Mouse (Mus musculus) heart, embryonic 16.5 days (tissue): ENCODE data around the gene Mpz. TPM values are rescaled to one million over a fixed set of nuclear protein-coding genes. Genes with fewer than 3 reads are reported as not detected.
A peak's percentile ranks its signal among the peaks of the same experiment; 100 is the strongest.
"Not testable (repeated sequence)": the region's sequence is repeated elsewhere in the genome, so short reads cannot be mapped to it uniquely, and the experiment has no call there.

Experiments used
- ATAC-seq: fragments of 200-750 bp; cut with Nextera tagmentation; replicated peaks from 2 replicates; pipeline ENCODE4 v1.8.0; 2017; ENCODE audit warnings: moderate number of reproducible peaks; ENCODE audit not compliant: insufficient read depth, low FRiP score; ENCODE audit errors: extremely low read depth
- H3K27ac ChIP-seq: fragments of 300-500 bp; sonication (generic); 2 replicates; pipeline ENCODE4 v1.5.1; 2014; ENCODE audit warnings: mild to moderate bottlenecking, low read length, control low read depth, moderate library complexity
- H3K27me3 ChIP-seq: fragments of 300-500 bp; sonication (generic); 2 replicates; pipeline ENCODE4 v1.6.1; 2014; ENCODE audit warnings: low read length, mixed read lengths; ENCODE audit not compliant: control insufficient read depth, insufficient read depth
- H3K36me3 ChIP-seq: fragments of 300-500 bp; sonication (generic); 2 replicates; pipeline ENCODE4 v1.6.1; 2014; ENCODE audit not compliant: control insufficient read depth, insufficient read depth
- H3K4me1 ChIP-seq: fragments of 300-500 bp; sonication (generic); 2 replicates; pipeline ENCODE4 v1.6.1; 2014; ENCODE audit warnings: low read length, mixed read lengths; ENCODE audit not compliant: control insufficient read depth, insufficient read depth
- H3K4me2 ChIP-seq: fragments of 300-500 bp; sonication (generic); 2 replicates; pipeline ENCODE4 v1.6.1; 2014; ENCODE audit warnings: low read depth, mild to moderate bottlenecking, control low read depth, low read length
- H3K4me3 ChIP-seq: fragments of 300-500 bp; sonication (generic); 2 replicates; pipeline ENCODE4 v1.5.1; 2014; ENCODE audit warnings: mild to moderate bottlenecking, control low read depth, low read length
- H3K9ac ChIP-seq: fragments of 300-500 bp; sonication (generic); 2 replicates; pipeline ENCODE4 v1.6.1; 2014; ENCODE audit warnings: low read length, control low read depth
- H3K9me3 ChIP-seq: fragments of 300-500 bp; sonication (generic); replicated peaks from 2 replicates; pipeline ENCODE4 v1.6.1; 2016; ENCODE audit warnings: low read length; ENCODE audit not compliant: control insufficient read depth
- WGBS: fragments of 180-500 bp; shearing (Covaris S2); extraction: QIAGEN DNeasy Blood & Tissue Kit; methylation state at CpG from one replicate; pipeline ENCODE4 v1.1.7; 2014; 5-methylcytosine and 5-hydroxymethylcytosine counted together
- polyA plus RNA-seq: library from polyadenylated mRNA; unstranded; fragments of >200 nt; fragmentation: Nextera tagmentation; extraction: Ambion mirVana; gene quantifications from 2 replicates; pipeline ENCODE4 v1.2.1, GENCODE M21; 2015

The Mpz gene
- polyA plus RNA-seq, 1 experiment from 2014 or later = 1.1 TPM

DNA sequence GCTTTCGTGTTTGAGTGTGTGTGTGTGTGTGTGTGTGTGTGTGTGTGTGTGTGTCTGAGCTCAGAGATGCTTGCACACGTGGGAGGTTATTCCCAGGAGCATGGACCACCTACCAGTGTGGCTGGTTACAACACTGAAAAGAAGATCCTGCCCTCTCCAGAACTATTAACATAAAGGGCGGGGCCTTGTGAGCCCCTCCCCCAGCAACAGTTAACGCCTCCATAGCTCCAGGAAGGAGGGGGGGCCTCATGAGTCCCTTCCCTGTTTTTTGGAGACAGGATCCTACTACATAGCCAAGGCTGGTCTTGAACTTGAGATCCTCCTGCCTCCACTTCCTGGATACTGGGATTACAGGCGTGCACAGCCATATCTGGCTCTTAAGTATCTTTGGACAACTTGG lies 28.7 kb upstream of the Mpz start:
- ATAC-seq = no peak
- Histone ChIP-seq H3K4me2 (no peak overlapping the region), H3K9me3 (no peaks in the 10 kb centered on the region), H3K4me3 (no peak overlapping the region), H3K27ac (no peak overlapping the region), H3K27me3 (no peaks in the 10 kb centered on the region), H3K4me1 (peaks cover 7% of the 10 kb centered on the region), H3K36me3 (peaks cover 3% of the 10 kb centered on the region), H3K9ac (no peak overlapping the region)
- 55% methylated on average over 5 of the region's 5 CpGs for WGBS

GRCm38 (mm10) chr1:171122932-171123331 lies 27.6 kb upstream of the Mpz start:
- H3K4me3 ChIP-seq = no peak overlapping the region
- 0 out of 2 replicates have a peak, but pooled peaks have one; percentile 51 for ATAC-seq
- peaks cover 7% of the 10 kb centered on the region for H3K4me1 ChIP-seq
- H3K9me3 ChIP-seq = no peaks in the 10 kb centered on the region
- 31% methylated on average over 7 of the region's 7 CpGs for WGBS
- H3K36me3 ChIP-seq = peaks cover 9% of the 10 kb centered on the region
- H3K9ac ChIP-seq = no peak overlapping the region
- no peak overlapping the region for H3K27ac ChIP-seq
- no peak overlapping the region for H3K4me2 ChIP-seq
- H3K27me3 ChIP-seq = no peaks in the 10 kb centered on the region

GRCm38 (mm10) chr1:171124398-171124797 lies 26.1 kb upstream of the Mpz start:
- peaks cover 23% of the 10 kb centered on the region for H3K36me3 ChIP-seq
- no peaks in the 10 kb centered on the region for H3K27me3 ChIP-seq
- WGBS = 83% methylated on average over 5 of the region's 5 CpGs
- H3K9ac ChIP-seq = no peak overlapping the region
- H3K27ac ChIP-seq = no peak overlapping the region
- H3K4me2 ChIP-seq = no peak overlapping the region
- H3K9me3 ChIP-seq = no peaks in the 10 kb centered on the region
- peaks cover 7% of the 10 kb centered on the region; the same call in 1 of the 2 replicates for H3K4me1 ChIP-seq
- no peak for ATAC-seq
- H3K4me3 ChIP-seq = no peak overlapping the region

DNA sequence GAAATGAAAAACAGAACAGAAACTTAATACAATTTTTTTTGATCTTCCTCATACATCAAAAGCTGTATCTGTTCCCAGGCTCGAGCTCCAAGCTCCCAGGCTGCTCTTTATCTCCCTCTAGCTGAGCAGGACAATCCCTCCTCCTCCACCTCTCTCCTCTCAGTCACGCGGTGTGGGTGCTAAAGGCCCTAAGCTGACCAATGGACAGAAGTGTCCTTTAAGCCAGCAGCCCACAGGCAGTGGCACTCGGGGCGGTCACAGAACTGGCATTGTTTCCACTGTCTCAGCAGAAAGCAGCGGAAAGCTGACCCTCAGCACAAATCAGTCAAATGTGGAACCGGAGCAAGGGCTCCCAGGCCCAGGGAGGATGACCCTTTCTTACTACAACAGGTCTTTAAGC lies 21.3 kb upstream of the Mpz start:
- no peak overlapping the region for H3K27ac ChIP-seq
- H3K9ac ChIP-seq = no peak overlapping the region
- peaks cover 52% of the 10 kb centered on the region for H3K36me3 ChIP-seq
- WGBS = 64% methylated on average over 7 of the region's 7 CpGs
- no peaks in the 10 kb centered on the region for H3K9me3 ChIP-seq
- peaks cover 4% of the 10 kb centered on the region; the same call in 1 of the 2 replicates for H3K4me1 ChIP-seq
- no peak for ATAC-seq
- H3K4me3 ChIP-seq = no peak overlapping the region
- H3K4me2 ChIP-seq = no peak overlapping the region
- H3K27me3 ChIP-seq = no peaks in the 10 kb centered on the region

DNA sequence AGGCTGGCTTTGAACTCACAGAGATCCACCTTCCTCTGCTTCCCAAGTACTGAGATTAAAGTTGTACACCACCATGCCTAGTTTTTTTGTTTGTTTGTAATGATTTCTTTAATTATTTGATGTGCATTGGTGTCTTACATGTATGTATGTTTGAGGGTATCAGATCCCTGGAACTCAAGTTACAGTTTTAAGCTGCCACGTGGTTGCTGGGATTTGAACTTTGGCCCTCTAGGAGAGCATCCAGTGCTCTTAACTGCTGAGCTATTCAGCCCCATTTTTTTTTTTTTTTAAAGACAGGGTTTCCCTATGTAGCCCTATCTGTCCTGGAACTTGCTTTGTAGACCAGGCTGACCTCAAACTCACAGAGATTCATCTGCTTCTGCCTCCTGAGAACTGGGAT lies 19.5 kb upstream of the Mpz start:
- WGBS = 83% methylated on average over 1 of the region's 1 CpGs
- Histone ChIP-seq H3K9me3 (no peaks in the 10 kb centered on the region), H3K4me1 (peaks cover 4% of the 10 kb centered on the region; the same call in 1 of the 2 replicates), H3K36me3 (peaks cover 68% of the 10 kb centered on the region), H3K27ac (no peak overlapping the region), H3K9ac (no peak overlapping the region), H3K4me2 (no peak overlapping the region), H3K4me3 (no peak overlapping the region), H3K27me3 (no peaks in the 10 kb centered on the region)
- no peak for ATAC-seq

GRCm38 (mm10) chr1:171135600-171135999 lies 14.9 kb upstream of the Mpz start:
- no peak overlapping the region for H3K27ac ChIP-seq
- peaks cover 4% of the 10 kb centered on the region; the same call in 1 of the 2 replicates for H3K4me1 ChIP-seq
- H3K4me3 ChIP-seq = no peak overlapping the region
- WGBS = 97% methylated on average over 2 of the region's 2 CpGs
- H3K4me2 ChIP-seq = no peak overlapping the region
- no peak for ATAC-seq
- H3K9ac ChIP-seq = no peak overlapping the region
- H3K36me3 ChIP-seq = peaks cover 59% of the 10 kb centered on the region
- no peaks in the 10 kb centered on the region for H3K27me3 ChIP-seq
- H3K9me3 ChIP-seq = no peaks in the 10 kb centered on the region

GRCm38 (mm10) chr1:171137486-171138155 lies 12.9 kb upstream of the Mpz start:
- H3K36me3 ChIP-seq = peaks cover 68% of the 10 kb centered on the region
- not testable (repeated sequence) for H3K4me2 ChIP-seq, H3K27ac ChIP-seq, H3K4me3 ChIP-seq, ATAC-seq, H3K9me3 ChIP-seq, H3K9ac ChIP-seq, H3K27me3 ChIP-seq, H3K4me1 ChIP-seq
- WGBS = 91% methylated on average over 8 of the region's 8 CpGs

DNA sequence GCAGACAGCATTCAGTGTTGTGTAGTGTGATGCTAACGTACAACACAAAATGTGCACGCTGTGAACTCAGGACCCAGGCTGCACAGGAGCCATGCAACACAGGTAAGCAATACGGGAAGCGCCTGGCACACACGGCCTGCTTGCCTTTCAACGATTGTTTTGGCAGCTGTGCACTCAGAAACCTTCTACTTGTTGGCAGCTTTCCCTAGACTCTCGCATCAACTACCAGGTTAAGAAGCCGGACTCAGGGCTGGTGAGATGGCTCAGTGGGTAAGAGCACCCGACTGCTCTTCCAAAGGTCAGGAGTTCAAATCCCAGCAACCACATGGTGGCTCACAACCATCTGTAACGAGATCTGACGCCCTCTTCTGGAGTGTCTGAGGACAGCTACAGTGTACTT lies 7.5 kb upstream of the Mpz start:
- H3K4me1 ChIP-seq, H3K27me3 ChIP-seq, ATAC-seq, H3K27ac ChIP-seq, H3K4me3 ChIP-seq, H3K9ac ChIP-seq, H3K9me3 ChIP-seq, H3K4me2 ChIP-seq: not testable (repeated sequence)
- peaks cover 42% of the 10 kb centered on the region for H3K36me3 ChIP-seq
- WGBS = 80% methylated on average over 9 of the region's 11 CpGs

DNA sequence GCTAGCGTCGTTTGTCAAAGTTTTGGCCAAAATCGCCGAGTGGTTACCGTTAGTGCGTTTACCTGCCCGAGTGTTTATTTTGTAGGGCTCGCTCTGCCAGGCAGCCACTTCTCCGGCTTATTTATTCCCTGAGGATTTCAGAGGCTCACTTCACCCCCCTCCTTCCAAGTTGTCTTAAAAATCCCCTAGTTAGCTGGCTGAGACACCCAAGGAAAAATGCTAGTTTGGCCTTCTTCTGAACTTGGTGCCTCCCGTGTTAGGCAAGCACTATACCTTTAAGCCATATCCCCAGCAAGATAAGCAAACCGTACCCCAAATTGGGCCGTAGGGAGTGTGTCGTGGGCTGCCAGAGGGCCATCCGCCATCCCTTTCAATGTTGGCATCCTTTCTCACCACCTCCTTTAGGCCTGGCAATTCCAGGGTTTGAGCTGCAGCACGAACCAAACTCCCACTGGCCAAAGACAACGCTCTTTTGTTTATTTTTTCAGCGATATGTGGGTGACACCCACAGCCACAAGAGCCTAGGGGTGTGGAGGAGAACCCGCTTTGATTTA lies 404 bp downstream of the Mpz start:
- 4% methylated on average over 18 of the region's 18 CpGs for WGBS
- H3K4me2 ChIP-seq = peak overlapping the region; percentile 91
- H3K4me1 ChIP-seq = peaks cover 20% of the 10 kb centered on the region
- H3K36me3 ChIP-seq = no peaks in the 10 kb centered on the region
- H3K27me3 ChIP-seq = peaks cover 2% of the 10 kb centered on the region
- H3K9me3 ChIP-seq = no peaks in the 10 kb centered on the region
- H3K4me3 ChIP-seq = peak overlapping the region; percentile 98
- no peak; the same call in 1 of the 2 replicates for ATAC-seq
- H3K27ac ChIP-seq = peak overlapping the region; percentile 96
- peak overlapping the region; percentile 99 for H3K9ac ChIP-seq
